Mouse (Mus musculus): Measurements from ENCODE around the gene Tgif1. TPM values are rescaled to one million over a fixed set of nuclear protein-coding genes. Genes with fewer than 3 reads are reported as not detected.
"Not testable (repeated sequence)": the region's sequence is repeated elsewhere in the genome, so short reads cannot be mapped to it uniquely, and the experiment has no call there.

The Tgif1 gene
- polyA plus RNA-seq, 1 experiment from 2014 or later: 47.2 TPM

DNA sequence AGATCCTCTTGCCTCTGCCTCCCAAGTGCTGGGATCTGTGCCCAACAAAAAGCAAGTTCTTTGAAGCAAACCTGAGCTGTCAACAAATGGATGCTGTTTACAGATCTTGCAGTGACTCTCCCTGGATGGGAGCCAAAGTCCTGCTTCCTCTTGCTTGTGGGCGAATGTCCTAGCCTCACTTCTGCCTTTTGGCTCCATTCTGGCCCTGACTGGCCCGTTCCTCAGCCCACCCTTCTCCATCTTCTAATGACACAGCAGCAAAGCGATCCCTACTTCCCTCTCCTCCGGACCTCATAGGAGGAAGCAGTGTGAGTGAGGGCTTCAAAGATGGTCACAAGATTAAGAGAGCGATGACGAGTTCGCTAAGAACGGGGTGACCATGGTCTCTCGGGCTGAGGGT, 20.8 kb downstream of the Tgif1 start:
- Histone ChIP-seq H3K9me3 (ENCODE audit: control insufficient read depth, low read length) (no peaks in the 10 kb centered on the region), H3K36me3 (ENCODE audit: control insufficient read depth, insufficient read depth, low read length) (0 out of 2 replicates have a peak, but pooled peaks cover 6% of the 10 kb centered on the region), H3K27ac (replicated peaks; ENCODE audit: low read depth, low read length) (no peak overlapping the region), H3K4me2 (ENCODE audit: low read depth, low read length) (no peak overlapping the region), H3K4me3 (ENCODE audit: low read depth, low read length) (no peak overlapping the region), H3K4me1 (ENCODE audit: control insufficient read depth, insufficient read depth, low read length) (peaks cover 8% of the 10 kb centered on the region), H3K9ac (ENCODE audit: low read depth, low read length) (no peak overlapping the region), H3K27me3 (replicated peaks; ENCODE audit: control insufficient read depth, insufficient read depth, low read length) (no peaks in the 10 kb centered on the region)
- 88% methylated on average over 9 of the region's 9 CpGs for WGBS
- DNase-seq (ENCODE audit: low spot score) (no peak), ATAC-seq (ENCODE audit: low read depth) (no peak)

DNA sequence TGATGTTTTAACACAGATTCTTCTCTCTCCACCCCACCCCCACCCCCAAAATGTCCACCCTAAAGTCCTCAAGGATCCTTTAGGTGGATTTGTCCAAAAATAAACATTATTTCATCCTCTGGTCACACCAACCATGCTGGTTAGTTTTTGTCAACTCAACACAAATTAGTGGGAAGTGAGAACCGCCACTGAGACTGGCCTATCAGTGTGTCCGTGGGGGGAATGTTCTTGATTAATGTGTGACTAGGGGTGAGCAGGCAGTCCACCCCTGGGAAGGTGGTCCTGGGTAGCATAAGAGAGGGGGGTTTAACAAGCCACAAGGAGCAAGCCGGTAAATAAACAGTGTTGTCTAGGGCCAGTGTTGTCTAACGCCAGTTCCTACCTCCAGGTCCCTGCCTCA, 21.8 kb downstream of the Tgif1 start:
- H3K9me3 ChIP-seq (ENCODE audit: control insufficient read depth, low read length): no peaks in the 10 kb centered on the region
- no peak overlapping the region for H3K27ac ChIP-seq (replicated peaks; ENCODE audit: low read depth, low read length)
- 0 out of 2 replicates have a peak, but pooled peaks cover 5% of the 10 kb centered on the region for H3K36me3 ChIP-seq (ENCODE audit: control insufficient read depth, insufficient read depth, low read length)
- WGBS: 81% methylated on average over 4 of the region's 4 CpGs
- H3K4me1 ChIP-seq (ENCODE audit: control insufficient read depth, insufficient read depth, low read length): peaks cover 8% of the 10 kb centered on the region
- H3K9ac ChIP-seq (ENCODE audit: low read depth, low read length): no peak overlapping the region
- H3K27me3 ChIP-seq (replicated peaks; ENCODE audit: control insufficient read depth, insufficient read depth, low read length): no peaks in the 10 kb centered on the region
- no peak overlapping the region for H3K4me3 ChIP-seq (ENCODE audit: low read depth, low read length)
- no peak overlapping the region for H3K4me2 ChIP-seq (ENCODE audit: low read depth, low read length)
- ATAC-seq (ENCODE audit: low read depth) (no peak), DNase-seq (ENCODE audit: low spot score) (no peak)

DNA sequence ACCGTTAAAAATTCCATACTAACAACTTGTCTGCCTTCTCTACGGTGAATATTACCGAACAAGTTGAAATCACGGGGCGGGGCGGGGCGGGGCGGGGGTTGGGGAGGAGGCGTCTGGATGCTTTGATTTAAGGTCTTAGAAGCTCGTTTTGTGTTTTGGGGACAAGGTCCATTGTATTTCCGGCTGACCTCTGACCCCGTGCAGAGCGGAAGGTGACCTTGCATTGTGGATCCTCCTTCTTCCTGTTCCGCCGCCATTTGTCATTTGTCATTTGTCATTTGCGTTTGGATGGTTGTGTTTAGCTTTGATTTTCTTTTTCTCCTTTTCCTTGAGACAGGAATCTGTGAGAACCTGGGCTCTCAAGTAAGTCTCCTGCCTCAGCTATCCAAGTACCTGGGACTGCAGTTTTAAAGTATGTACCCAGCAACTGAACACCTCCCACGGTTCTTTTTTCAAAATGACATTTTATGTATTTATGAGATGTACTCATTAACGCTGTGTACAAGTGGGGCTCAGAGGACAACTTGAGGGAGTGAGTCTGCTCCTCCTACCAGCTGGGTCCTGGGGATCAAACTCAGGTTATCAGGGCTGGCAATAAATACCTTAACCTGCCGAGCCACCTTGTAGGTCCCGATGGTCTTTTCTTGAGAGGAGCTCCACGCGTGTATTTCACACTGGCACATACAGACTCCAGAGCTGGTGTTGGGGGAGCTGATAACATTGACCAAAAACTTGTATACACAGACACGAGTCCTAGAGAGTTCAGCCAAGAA, 23.2 kb downstream of the Tgif1 start:
- no peak for ATAC-seq (ENCODE audit: low read depth)
- Histone ChIP-seq H3K27ac (replicated peaks; ENCODE audit: low read depth, low read length) (no peak overlapping the region), H3K4me1 (ENCODE audit: control insufficient read depth, insufficient read depth, low read length) (peaks cover 8% of the 10 kb centered on the region), H3K27me3 (replicated peaks; ENCODE audit: control insufficient read depth, insufficient read depth, low read length) (no peaks in the 10 kb centered on the region), H3K36me3 (ENCODE audit: control insufficient read depth, insufficient read depth, low read length) (no peaks in the 10 kb centered on the region), H3K4me2 (ENCODE audit: low read depth, low read length) (no peak overlapping the region), H3K9me3 (ENCODE audit: control insufficient read depth, low read length) (no peaks in the 10 kb centered on the region), H3K9ac (ENCODE audit: low read depth, low read length) (no peak overlapping the region), H3K4me3 (ENCODE audit: low read depth, low read length) (no peak overlapping the region)
- no peak for DNase-seq (ENCODE audit: low spot score)
- 84% methylated on average over 23 of the region's 23 CpGs for WGBS

- WGBS: 77% methylated on average over 6 of the region's 6 CpGs
- Histone ChIP-seq H3K27me3 (replicated peaks; ENCODE audit: control insufficient read depth, insufficient read depth, low read length) (no peaks in the 10 kb centered on the region), H3K9ac (ENCODE audit: low read depth, low read length) (no peak overlapping the region), H3K4me2 (ENCODE audit: low read depth, low read length) (no peak overlapping the region), H3K9me3 (ENCODE audit: control insufficient read depth, low read length) (no peaks in the 10 kb centered on the region), H3K4me3 (ENCODE audit: low read depth, low read length) (no peak overlapping the region), H3K36me3 (ENCODE audit: control insufficient read depth, insufficient read depth, low read length) (no peaks in the 10 kb centered on the region), H3K4me1 (ENCODE audit: control insufficient read depth, insufficient read depth, low read length) (peaks cover 1% of the 10 kb centered on the region), H3K27ac (replicated peaks; ENCODE audit: low read depth, low read length) (no peak overlapping the region)
- ATAC-seq (ENCODE audit: low read depth): no peak
- no peak for DNase-seq (ENCODE audit: low spot score)
Measured at GRCm38 (mm10) chr17:70829217-70829616, 24.1 kb downstream of the Tgif1 start.

DNA sequence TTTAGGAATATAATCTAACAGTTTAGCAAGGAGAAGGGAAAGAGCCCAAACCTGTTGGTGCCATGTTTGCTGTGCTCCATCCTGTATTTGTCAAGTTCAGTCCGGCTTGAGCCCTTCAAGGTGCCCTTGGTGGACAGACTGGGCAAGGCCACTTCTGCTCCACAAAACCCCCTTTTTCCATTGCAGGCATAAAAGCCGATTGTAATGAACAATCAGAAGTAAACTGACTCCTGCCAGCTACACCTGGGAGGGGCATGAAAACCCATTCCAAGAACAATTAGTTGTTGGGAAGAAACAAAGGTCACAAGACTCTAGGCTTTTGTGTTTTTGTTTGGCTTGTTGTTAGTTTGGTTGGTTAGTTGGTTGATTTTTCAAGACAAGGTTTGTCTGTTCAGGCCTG, 24.8 kb downstream of the Tgif1 start:
- Histone ChIP-seq H3K9ac (ENCODE audit: low read depth, low read length) (no peak overlapping the region), H3K36me3 (ENCODE audit: control insufficient read depth, insufficient read depth, low read length) (no peaks in the 10 kb centered on the region), H3K27ac (replicated peaks; ENCODE audit: low read depth, low read length) (no peak overlapping the region), H3K4me2 (ENCODE audit: low read depth, low read length) (no peak overlapping the region), H3K4me3 (ENCODE audit: low read depth, low read length) (no peak overlapping the region), H3K4me1 (ENCODE audit: control insufficient read depth, insufficient read depth, low read length) (no peaks in the 10 kb centered on the region), H3K9me3 (ENCODE audit: control insufficient read depth, low read length) (no peaks in the 10 kb centered on the region), H3K27me3 (replicated peaks; ENCODE audit: control insufficient read depth, insufficient read depth, low read length) (no peaks in the 10 kb centered on the region)
- no peak for DNase-seq (ENCODE audit: low spot score)
- no peak for ATAC-seq (ENCODE audit: low read depth)
- 83% methylated on average over 2 of the region's 2 CpGs for WGBS

DNA sequence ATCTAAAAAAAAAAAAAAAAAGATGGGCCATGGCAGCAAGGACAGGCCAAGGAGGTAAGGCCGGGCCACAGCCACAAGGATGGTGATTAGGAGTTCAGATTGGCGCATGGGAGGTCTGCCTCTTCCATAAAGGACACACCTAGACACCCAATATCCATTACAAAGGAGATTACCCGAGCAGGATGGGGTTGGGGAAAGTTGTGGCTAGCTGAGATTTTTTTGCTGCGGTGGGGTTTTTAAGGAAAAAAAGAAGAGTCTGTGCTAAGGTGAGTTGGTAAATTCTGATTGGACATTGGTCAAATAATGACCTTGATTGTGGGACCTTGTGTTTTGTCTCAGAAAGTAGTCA, 25.2 kb downstream of the Tgif1 start:
- WGBS: 81% methylated on average over 4 of the region's 4 CpGs
- H3K4me1 ChIP-seq (ENCODE audit: control insufficient read depth, insufficient read depth, low read length): no peaks in the 10 kb centered on the region
- no peak overlapping the region for H3K9ac ChIP-seq (ENCODE audit: low read depth, low read length)
- no peak for ATAC-seq (ENCODE audit: low read depth)
- no peaks in the 10 kb centered on the region for H3K36me3 ChIP-seq (ENCODE audit: control insufficient read depth, insufficient read depth, low read length)
- H3K27ac ChIP-seq (replicated peaks; ENCODE audit: low read depth, low read length): no peak overlapping the region
- H3K4me2 ChIP-seq (ENCODE audit: low read depth, low read length): no peak overlapping the region
- no peaks in the 10 kb centered on the region for H3K27me3 ChIP-seq (replicated peaks; ENCODE audit: control insufficient read depth, insufficient read depth, low read length)
- no peaks in the 10 kb centered on the region for H3K9me3 ChIP-seq (ENCODE audit: control insufficient read depth, low read length)
- no peak for DNase-seq (ENCODE audit: low spot score)
- H3K4me3 ChIP-seq (ENCODE audit: low read depth, low read length): no peak overlapping the region

DNA sequence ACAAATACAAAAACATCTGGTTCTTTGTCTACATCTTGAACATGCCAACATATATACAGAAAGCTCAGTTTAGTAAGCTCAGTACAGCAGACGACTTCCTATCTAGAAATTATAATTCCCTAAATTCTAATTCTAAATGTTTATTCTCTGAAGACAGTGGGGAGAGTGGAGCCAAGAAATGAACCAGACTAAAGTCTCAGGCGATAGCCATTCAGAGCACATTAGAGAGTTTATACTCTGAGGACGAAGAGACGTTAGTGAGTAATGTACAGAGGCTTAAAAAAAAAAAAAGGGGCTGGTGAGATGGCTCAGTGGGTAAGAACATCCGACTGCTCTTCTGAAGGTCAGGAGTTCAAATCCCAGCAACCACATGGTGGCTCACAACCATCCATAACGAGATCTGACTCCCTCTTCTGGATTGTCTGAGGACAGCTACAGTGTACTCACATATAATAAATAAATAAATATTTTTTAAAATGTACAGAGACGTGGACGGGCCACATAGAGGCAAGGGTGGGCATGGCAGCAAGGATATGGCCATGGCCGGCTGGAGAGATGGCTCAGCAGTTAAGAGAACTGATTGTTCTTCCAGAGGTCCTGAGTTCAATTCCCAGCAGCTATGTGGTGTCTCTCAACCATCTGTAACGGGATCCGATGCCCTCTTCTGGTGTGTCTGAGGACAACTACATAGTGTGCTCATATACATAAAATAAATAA, 25.7 kb downstream of the Tgif1 start:
- not testable (repeated sequence) for H3K27ac ChIP-seq (replicated peaks; ENCODE audit: low read depth, low read length); H3K9me3 ChIP-seq (ENCODE audit: control insufficient read depth, low read length); H3K4me1 ChIP-seq (ENCODE audit: control insufficient read depth, insufficient read depth, low read length); H3K36me3 ChIP-seq (ENCODE audit: control insufficient read depth, insufficient read depth, low read length); H3K27me3 ChIP-seq (replicated peaks; ENCODE audit: control insufficient read depth, insufficient read depth, low read length); H3K4me3 ChIP-seq (ENCODE audit: low read depth, low read length); DNase-seq (ENCODE audit: low spot score); H3K4me2 ChIP-seq (ENCODE audit: low read depth, low read length); H3K9ac ChIP-seq (ENCODE audit: low read depth, low read length); ATAC-seq (ENCODE audit: low read depth)
- WGBS: 76% methylated on average over 10 of the region's 11 CpGs

DNA sequence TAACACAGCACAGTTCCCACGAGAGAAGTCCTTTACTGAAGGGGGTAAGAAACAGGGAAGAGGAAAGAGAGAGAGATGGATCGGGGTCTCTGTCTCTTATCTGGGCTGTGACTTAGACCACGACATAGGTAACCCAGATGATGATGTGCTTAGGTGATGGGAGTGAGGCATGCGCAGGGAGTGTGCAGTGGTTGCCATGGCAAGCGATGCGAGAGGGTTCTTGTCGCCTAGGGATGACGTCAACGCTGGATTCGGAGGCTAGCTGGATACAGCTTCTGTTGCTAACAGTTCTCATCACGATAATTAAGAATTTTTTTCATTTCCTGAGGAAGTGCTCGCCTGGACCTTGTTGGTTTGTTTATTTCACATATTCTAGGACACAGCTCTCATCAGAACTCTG, 27.1 kb downstream of the Tgif1 start:
- no peak overlapping the region for H3K27ac ChIP-seq (replicated peaks; ENCODE audit: low read depth, low read length)
- H3K9me3 ChIP-seq (ENCODE audit: control insufficient read depth, low read length): no peaks in the 10 kb centered on the region
- no peaks in the 10 kb centered on the region for H3K36me3 ChIP-seq (ENCODE audit: control insufficient read depth, insufficient read depth, low read length)
- H3K4me2 ChIP-seq (ENCODE audit: low read depth, low read length): no peak overlapping the region
- H3K9ac ChIP-seq (ENCODE audit: low read depth, low read length): no peak overlapping the region
- H3K4me1 ChIP-seq (ENCODE audit: control insufficient read depth, insufficient read depth, low read length): no peaks in the 10 kb centered on the region
- no peak for ATAC-seq (ENCODE audit: low read depth)
- no peaks in the 10 kb centered on the region for H3K27me3 ChIP-seq (replicated peaks; ENCODE audit: control insufficient read depth, insufficient read depth, low read length)
- WGBS: 85% methylated on average over 12 of the region's 12 CpGs
- DNase-seq (ENCODE audit: low spot score): no peak
- no peak overlapping the region for H3K4me3 ChIP-seq (ENCODE audit: low read depth, low read length)

- peaks cover 18% of the 10 kb centered on the region for H3K27me3 ChIP-seq (replicated peaks; ENCODE audit: control insufficient read depth, insufficient read depth, low read length)
- H3K4me3 ChIP-seq (ENCODE audit: low read depth, low read length): no peak overlapping the region
- no peak overlapping the region for H3K9ac ChIP-seq (ENCODE audit: low read depth, low read length)
- no peaks in the 10 kb centered on the region for H3K9me3 ChIP-seq (ENCODE audit: control insufficient read depth, low read length)
- DNase-seq (ENCODE audit: low spot score) (no peak), ATAC-seq (ENCODE audit: low read depth) (no peak)
- H3K4me1 ChIP-seq (ENCODE audit: control insufficient read depth, insufficient read depth, low read length): no peaks in the 10 kb centered on the region
- H3K4me2 ChIP-seq (ENCODE audit: low read depth, low read length): no peak overlapping the region
- no peaks in the 10 kb centered on the region for H3K36me3 ChIP-seq (ENCODE audit: control insufficient read depth, insufficient read depth, low read length)
- no peak overlapping the region for H3K27ac ChIP-seq (replicated peaks; ENCODE audit: low read depth, low read length)
- 82% methylated on average over 8 of the region's 8 CpGs for WGBS
Measured at GRCm38 (mm10) chr17:70823083-70823482, 30.3 kb downstream of the Tgif1 start.
